Mouse (Mus musculus) thymus, postnatal 0 days (tissue): ENCODE results near the gene Zfp948. TPM values are rescaled to one million over a fixed set of nuclear protein-coding genes. Genes with fewer than 3 reads are reported as not detected.
"Not testable (repeated sequence)": the region's sequence is repeated elsewhere in the genome, so short reads cannot be mapped to it uniquely, and the experiment has no call there.

ENCODE experiments used
- DNase-seq: peaks from one replicate; pipeline ENCODE4 v3.0.0-alpha.2; 2015; ENCODE audit warnings: low spot score
- polyA plus RNA-seq: library from polyadenylated mRNA; unstranded; fragments of >200 nt; fragmentation: Nextera tagmentation; extraction: Ambion mirVana; gene quantifications from 2 replicates; pipeline ENCODE4 v1.2.1, GENCODE M21; 2015

Zfp948 gene
- polyA plus RNA-seq, 1 experiment from 2014 or later = 2.2 TPM

- not testable (repeated sequence) for DNase-seq
Measured at GRCm38 (mm10) chr17:21635758-21636157, 69.0 kb downstream of the Zfp948 start.

Other genes with a start within 250 kb of the Zfp948 start
- gene Zfp677, start 183.3 kb upstream of the Zfp948 start, polyA plus RNA-seq = 5.2 and 5.5 TPM in 2 replicates
- 9.2 and 9.8 TPM in 2 replicates for gene Zfp54, start 143.8 kb upstream of the Zfp948 start, polyA plus RNA-seq
- gene Zfp51, start 116.6 kb upstream of the Zfp948 start, polyA plus RNA-seq = 22.4 and 23.0 TPM in 2 replicates
- 16.5 and 17.3 TPM in 2 replicates for gene Zfp53, start 78.0 kb upstream of the Zfp948 start, polyA plus RNA-seq
- gene Zfp52, start 31.5 kb upstream of the Zfp948 start, polyA plus RNA-seq = 4.2 and 5.0 TPM in 2 replicates
- 5.6 and 5.8 TPM in 2 replicates for gene Zfp983, start 83.6 kb downstream of the Zfp948 start, polyA plus RNA-seq
- gene Gm10226, start 124.9 kb downstream of the Zfp948 start, polyA plus RNA-seq = 12.0 and 12.7 TPM in 2 replicates
- 3.0 and 3.5 TPM in 2 replicates for gene Zfp760, start 140.7 kb downstream of the Zfp948 start, polyA plus RNA-seq
- gene Zfp229, start 163.8 kb downstream of the Zfp948 start, polyA plus RNA-seq = 3.2 and 3.8 TPM in 2 replicates